Mouse (Mus musculus): Measurements from ENCODE around the gene Ncapg2. TPM values are rescaled to one million over a fixed set of nuclear protein-coding genes. Genes with fewer than 3 reads are reported as not detected.

Ncapg2 gene
- 35.8 and 40.1 TPM in 2 replicates for polyA plus RNA-seq (2015; fragmentation: Nextera tagmentation; extraction: Ambion mirVana)

DNA sequence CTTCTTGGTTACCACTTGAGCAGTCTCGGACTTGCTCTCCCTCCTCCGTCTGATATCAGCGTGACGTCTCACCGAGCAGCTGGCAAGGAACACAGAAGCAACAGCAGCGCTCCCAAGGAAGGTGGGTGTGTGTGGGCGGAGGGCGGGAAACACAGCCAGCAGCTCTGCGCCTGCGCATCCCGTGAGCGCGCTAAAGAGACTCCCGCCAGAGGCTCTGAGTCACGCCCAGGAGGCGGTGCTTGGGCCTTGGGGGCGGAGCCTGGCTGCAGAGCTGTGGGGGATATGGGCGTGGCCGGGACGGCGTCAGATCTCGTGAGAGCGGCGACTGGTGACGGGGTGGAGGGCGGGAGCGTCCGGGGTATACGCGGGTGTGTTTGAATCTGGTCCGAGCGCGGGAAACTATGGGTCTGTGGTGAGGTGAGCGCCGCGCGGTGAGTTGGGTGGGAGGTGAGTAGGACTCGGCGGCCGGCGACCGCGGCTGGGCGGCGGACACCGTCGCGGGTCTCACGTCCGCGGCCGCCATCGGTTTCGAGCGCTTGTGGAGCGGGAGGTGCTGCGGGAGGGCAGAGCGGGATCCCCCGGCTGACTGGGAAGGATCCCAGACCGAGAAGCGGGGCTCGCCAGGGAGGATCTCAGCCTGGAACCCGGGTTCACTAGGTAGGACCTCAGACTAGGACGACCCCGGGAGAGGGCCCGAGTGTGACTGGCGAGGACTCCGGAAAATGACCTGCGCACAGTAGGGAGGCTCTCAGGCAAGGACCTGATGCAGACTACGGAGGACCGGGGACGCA is at the start of gene Ncapg2:
Ncapg2 (plus strand) TSS at position 358 of the 791 bp plus-strand sequence.
- Histone ChIP-seq H3K27ac (peak within 1 kb of the TSS; percentile 53), H3K4me1 (peaks cover 9% of the 10 kb centered on the region; the same call in 1 of the 2 replicates), H3K9ac (peak within 1 kb of the TSS; percentile 60), H3K27me3 (replicated peaks) (no peaks in the 10 kb centered on the region), H3K4me3 (replicated peaks) (peak within 1 kb of the TSS; percentile 63), H3K4me2 (peak within 1 kb of the TSS; percentile 85), H3K36me3 (peaks cover 24% of the 10 kb centered on the region), H3K9me3 (peaks cover 4% of the 10 kb centered on the region; the same call in 1 of the 2 replicates)
- WGBS, result under 1% methylated on average over 71 of the region's 72 CpGs
- ATAC-seq (ENCODE audit: insufficient read depth, low FRiP score, low read depth), result peak; percentile 98

DNA sequence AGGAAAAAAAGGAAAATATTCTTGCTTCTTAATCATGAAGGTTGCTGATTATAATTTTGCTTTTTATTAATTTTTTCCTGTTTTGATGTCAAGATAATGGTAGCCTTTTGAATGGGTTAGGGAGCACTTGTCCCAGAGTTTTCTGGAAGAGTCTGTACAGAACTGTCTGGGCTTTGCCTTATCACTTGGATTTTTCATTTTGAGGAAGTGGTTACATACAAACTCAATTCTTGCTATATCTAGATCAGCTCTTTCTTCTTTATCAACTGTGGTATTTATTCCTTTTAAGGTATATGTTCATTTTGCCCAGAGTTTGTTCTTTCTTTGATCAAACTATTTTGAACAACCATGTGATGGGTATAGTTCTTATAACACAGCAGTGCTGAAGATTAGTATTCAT is 43.1 kb upstream of the Ncapg2 start:
- Histone ChIP-seq H3K36me3 (peaks cover 32% of the 10 kb centered on the region), H3K9ac (no peak overlapping the region), H3K4me3 (replicated peaks) (no peak overlapping the region), H3K27ac (no peak overlapping the region), H3K4me2 (no peak overlapping the region), H3K27me3 (replicated peaks) (no peaks in the 10 kb centered on the region), H3K4me1 (no peaks in the 10 kb centered on the region), H3K9me3 (no peaks in the 10 kb centered on the region)
- no peak for ATAC-seq (ENCODE audit: insufficient read depth, low FRiP score, low read depth)

DNA sequence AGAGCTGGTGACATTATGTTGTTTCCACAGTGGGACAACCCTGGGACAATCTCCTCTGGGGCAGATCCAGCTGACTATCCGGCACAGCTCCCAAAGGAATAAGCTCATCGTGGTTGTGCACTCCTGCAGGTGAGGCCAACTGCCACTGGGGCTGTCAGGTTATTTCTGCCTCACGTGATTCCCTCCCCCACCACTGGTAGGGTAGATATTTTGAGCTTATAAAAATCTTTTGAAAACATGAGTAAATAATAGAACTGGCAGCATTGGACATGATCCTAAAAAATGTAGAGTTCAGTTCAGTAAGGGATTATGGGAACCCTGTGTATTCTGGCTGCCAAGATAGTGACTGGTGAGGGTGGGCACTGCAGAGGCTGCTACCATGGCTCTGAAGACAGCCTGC is 38.3 kb upstream of the Ncapg2 start:
- Histone ChIP-seq H3K4me3 (replicated peaks) (no peak overlapping the region), H3K27me3 (replicated peaks) (no peaks in the 10 kb centered on the region), H3K4me1 (no peaks in the 10 kb centered on the region), H3K4me2 (no peak overlapping the region), H3K9me3 (no peaks in the 10 kb centered on the region), H3K9ac (no peak overlapping the region), H3K36me3 (peaks cover 45% of the 10 kb centered on the region), H3K27ac (no peak overlapping the region)
- no peak for ATAC-seq (ENCODE audit: insufficient read depth, low FRiP score, low read depth)
- WGBS, result 88% methylated on average over 3 of the region's 3 CpGs

DNA sequence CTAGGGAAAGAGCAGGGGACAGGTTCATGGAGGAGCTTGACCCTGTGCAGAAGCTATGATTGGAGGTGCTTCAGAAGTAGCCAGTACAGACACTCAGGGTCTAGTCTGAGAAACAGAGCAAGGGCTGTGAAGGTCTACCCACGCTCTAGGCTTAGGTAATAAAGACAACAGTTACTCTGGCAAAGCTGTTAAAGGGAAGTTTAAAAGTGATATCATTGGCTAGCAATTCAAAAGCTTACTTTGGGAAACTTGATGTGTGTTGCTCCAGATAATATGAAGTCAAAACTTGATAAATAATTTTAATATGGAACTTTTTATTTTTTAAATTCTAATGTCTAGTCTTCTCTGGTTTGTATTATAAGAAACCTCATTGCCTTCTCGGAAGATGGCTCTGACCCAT is 37.9 kb upstream of the Ncapg2 start:
- H3K36me3 ChIP-seq, result peaks cover 45% of the 10 kb centered on the region
- 88% methylated on average over 2 of the region's 2 CpGs for whole genome bisulfite sequencing
- no peak for ATAC-seq (ENCODE audit: insufficient read depth, low FRiP score, low read depth)

DNA sequence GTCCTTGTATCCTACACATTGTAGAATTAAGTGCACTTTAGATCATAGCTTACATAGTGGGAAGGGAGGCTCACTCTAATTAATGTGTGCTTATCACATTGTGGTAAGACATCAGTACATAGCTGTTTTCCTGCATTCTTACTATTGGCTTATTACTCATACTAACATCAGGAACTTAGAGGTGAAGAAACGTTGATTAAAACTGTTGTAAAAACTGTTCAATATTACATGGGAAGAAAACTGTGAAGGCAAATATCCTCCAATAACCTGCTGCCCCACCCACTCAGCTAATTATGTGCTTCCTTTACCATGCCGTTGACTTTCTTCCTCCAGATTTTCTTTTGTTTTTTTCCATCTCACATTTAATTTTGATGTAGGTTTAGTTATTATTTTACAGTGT is 36.3 kb upstream of the Ncapg2 start:
- Histone ChIP-seq H3K9ac (no peak overlapping the region), H3K4me3 (replicated peaks) (no peak overlapping the region), H3K27ac (no peak overlapping the region), H3K36me3 (peaks cover 41% of the 10 kb centered on the region), H3K9me3 (no peaks in the 10 kb centered on the region), H3K4me1 (no peaks in the 10 kb centered on the region), H3K27me3 (replicated peaks) (no peaks in the 10 kb centered on the region), H3K4me2 (no peak overlapping the region)
- WGBS, result 84% methylated on average over 2 of the region's 2 CpGs
- ATAC-seq (ENCODE audit: insufficient read depth, low FRiP score, low read depth), result no peak

More for the DNA sequence above, 37.9 kb upstream of the Ncapg2 start:
- no peak overlapping the region for H3K9ac ChIP-seq
- no peak overlapping the region for H3K4me3 ChIP-seq (replicated peaks)
- H3K27me3 ChIP-seq (replicated peaks), result no peaks in the 10 kb centered on the region
- no peak overlapping the region for H3K4me2 ChIP-seq
- no peaks in the 10 kb centered on the region for H3K9me3 ChIP-seq
- no peaks in the 10 kb centered on the region for H3K4me1 ChIP-seq
- H3K27ac ChIP-seq, result no peak overlapping the region

GRCm38 (mm10) chr12:116383101-116383500 is 22.1 kb upstream of the Ncapg2 start:
- Histone ChIP-seq H3K36me3 (no peaks in the 10 kb centered on the region), H3K27ac (no peak overlapping the region), H3K27me3 (replicated peaks) (no peaks in the 10 kb centered on the region), H3K4me2 (no peak overlapping the region), H3K9me3 (no peaks in the 10 kb centered on the region), H3K9ac (no peak overlapping the region), H3K4me1 (no peaks in the 10 kb centered on the region), H3K4me3 (replicated peaks) (no peak overlapping the region)
- WGBS, result 75% methylated on average over 2 of the region's 2 CpGs
- no peak for ATAC-seq (ENCODE audit: insufficient read depth, low FRiP score, low read depth)

DNA sequence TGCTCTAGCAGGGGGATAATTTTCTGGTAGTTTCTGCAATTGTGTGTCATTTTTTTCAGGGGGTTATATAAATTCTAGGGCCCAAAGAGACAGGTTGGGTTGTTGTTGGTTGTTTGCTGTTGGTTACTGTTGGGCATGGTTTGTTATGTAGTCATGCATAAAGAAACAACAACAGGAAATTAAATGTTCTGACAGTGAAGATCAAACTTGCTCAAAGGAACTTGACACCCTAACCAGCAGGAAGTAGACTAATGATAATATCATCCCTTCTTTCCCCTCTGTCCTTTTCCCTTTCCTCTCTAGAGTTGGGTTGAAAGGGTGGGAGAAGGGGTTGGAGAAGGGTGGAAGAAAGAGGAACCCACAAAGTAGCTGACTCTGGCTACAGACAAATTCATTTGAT is 21.2 kb upstream of the Ncapg2 start:
- Histone ChIP-seq H3K27ac (no peak overlapping the region), H3K9ac (no peak overlapping the region), H3K4me1 (no peaks in the 10 kb centered on the region), H3K27me3 (replicated peaks) (no peaks in the 10 kb centered on the region), H3K9me3 (no peaks in the 10 kb centered on the region), H3K36me3 (no peaks in the 10 kb centered on the region), H3K4me2 (no peak overlapping the region), H3K4me3 (replicated peaks) (no peak overlapping the region)
- ATAC-seq (ENCODE audit: insufficient read depth, low FRiP score, low read depth), result no peak

- Histone ChIP-seq H3K27me3 (replicated peaks) (no peaks in the 10 kb centered on the region), H3K9me3 (no peaks in the 10 kb centered on the region), H3K4me1 (no peaks in the 10 kb centered on the region), H3K27ac (no peak overlapping the region), H3K36me3 (no peaks in the 10 kb centered on the region), H3K4me3 (replicated peaks) (no peak overlapping the region), H3K9ac (no peak overlapping the region), H3K4me2 (no peak overlapping the region)
- 63% methylated on average over 1 of the region's 1 CpGs for WGBS
- ATAC-seq (ENCODE audit: insufficient read depth, low FRiP score, low read depth), result no peak
Observed at GRCm38 (mm10) chr12:116386802-116387201, 18.4 kb upstream of the Ncapg2 start.

GRCm38 (mm10) chr12:116389868-116390267 is 15.3 kb upstream of the Ncapg2 start:
- no peaks in the 10 kb centered on the region for H3K36me3 ChIP-seq
- 36% methylated on average over 1 of the region's 1 CpGs for WGBS

GRCm38 (mm10) chr12:116394327-116394726 is 10.9 kb upstream of the Ncapg2 start:
- ATAC-seq (ENCODE audit: insufficient read depth, low FRiP score, low read depth), result no peak
- H3K4me1 ChIP-seq, result no peaks in the 10 kb centered on the region
- H3K36me3 ChIP-seq, result no peaks in the 10 kb centered on the region
- H3K27ac ChIP-seq, result no peak overlapping the region
- no peaks in the 10 kb centered on the region for H3K9me3 ChIP-seq
- no peak overlapping the region for H3K9ac ChIP-seq
- H3K4me2 ChIP-seq, result no peak overlapping the region
- 62% methylated on average over 2 of the region's 2 CpGs for WGBS
- H3K27me3 ChIP-seq (replicated peaks), result no peaks in the 10 kb centered on the region
- no peak overlapping the region for H3K4me3 ChIP-seq (replicated peaks)

More at GRCm38 (mm10) chr12:116389868-116390267, 15.3 kb upstream of the Ncapg2 start:
- H3K4me2 ChIP-seq, result no peak overlapping the region
- no peak overlapping the region for H3K9ac ChIP-seq
- no peak overlapping the region for H3K4me3 ChIP-seq (replicated peaks)
- no peaks in the 10 kb centered on the region for H3K27me3 ChIP-seq (replicated peaks)
- no peak for ATAC-seq (ENCODE audit: insufficient read depth, low FRiP score, low read depth)
- no peaks in the 10 kb centered on the region for H3K9me3 ChIP-seq
- H3K27ac ChIP-seq, result no peak overlapping the region
- H3K4me1 ChIP-seq, result no peaks in the 10 kb centered on the region

DNA sequence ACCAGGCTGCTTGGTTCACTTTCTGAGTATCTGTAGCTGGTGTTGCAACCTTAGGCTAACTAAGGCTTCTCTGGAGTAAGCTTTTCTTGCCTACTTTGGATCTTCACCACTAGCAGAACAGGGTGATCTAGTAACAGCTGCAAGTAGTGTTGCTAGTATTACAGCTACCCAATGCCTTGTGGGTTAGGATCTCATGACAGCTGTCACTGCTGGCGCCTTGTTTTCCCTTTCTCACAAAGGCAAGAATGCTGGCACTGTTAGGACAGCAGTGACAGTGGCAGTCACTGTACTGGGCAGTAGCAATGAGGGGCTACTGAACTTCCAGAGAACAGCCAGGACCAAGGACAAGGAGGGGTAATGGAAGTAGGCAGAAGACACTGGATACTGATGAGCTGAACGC is 9.9 kb upstream of the Ncapg2 start:
- no peak overlapping the region for H3K9ac ChIP-seq
- H3K4me2 ChIP-seq, result no peak overlapping the region
- no peak for ATAC-seq (ENCODE audit: insufficient read depth, low FRiP score, low read depth)
- H3K27me3 ChIP-seq (replicated peaks), result no peaks in the 10 kb centered on the region
- H3K4me1 ChIP-seq, result no peaks in the 10 kb centered on the region
- no peak overlapping the region for H3K4me3 ChIP-seq (replicated peaks)
- H3K9me3 ChIP-seq, result no peaks in the 10 kb centered on the region
- H3K27ac ChIP-seq, result no peak overlapping the region
- no peaks in the 10 kb centered on the region for H3K36me3 ChIP-seq
- WGBS, result 87% methylated on average over 2 of the region's 2 CpGs

DNA sequence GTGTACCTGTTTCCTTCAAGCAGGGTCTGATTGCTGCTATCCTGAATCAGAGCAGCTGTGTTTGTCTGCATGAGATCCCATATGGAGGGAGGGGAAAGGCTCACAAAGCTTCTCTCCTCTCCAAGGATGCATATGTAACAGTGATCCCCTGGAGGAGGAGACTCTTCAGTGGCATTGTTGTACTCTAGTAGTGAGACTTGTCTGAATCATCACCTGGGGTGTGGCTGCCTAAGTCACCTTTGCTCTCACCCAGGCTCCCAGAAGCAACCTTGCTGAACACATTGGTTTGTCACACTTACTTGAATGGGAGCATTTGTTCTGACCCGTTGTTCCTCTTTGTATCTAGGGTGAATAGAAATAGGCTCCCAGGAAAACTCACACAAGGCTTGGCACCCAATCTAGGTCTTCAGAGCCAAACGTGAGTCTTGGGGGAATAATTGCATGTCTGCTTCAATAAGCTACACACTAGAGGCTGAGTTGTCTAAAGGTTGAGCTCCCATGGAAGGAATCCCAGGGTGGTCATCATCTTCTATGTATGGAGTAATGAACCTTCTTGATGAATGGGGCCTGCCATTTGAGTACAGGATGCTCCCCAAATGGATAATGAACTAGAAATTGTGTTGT is 9.0 kb upstream of the Ncapg2 start:
- no peak overlapping the region for H3K9ac ChIP-seq
- no peak overlapping the region for H3K27ac ChIP-seq
- H3K4me2 ChIP-seq, result no peak overlapping the region
- H3K4me3 ChIP-seq (replicated peaks), result no peak overlapping the region
- no peaks in the 10 kb centered on the region for H3K9me3 ChIP-seq
- ATAC-seq (ENCODE audit: insufficient read depth, low FRiP score, low read depth), result no peak
- no peaks in the 10 kb centered on the region for H3K27me3 ChIP-seq (replicated peaks)
- no peaks in the 10 kb centered on the region for H3K36me3 ChIP-seq
- WGBS, result 63% methylated on average over 2 of the region's 2 CpGs
- H3K4me1 ChIP-seq, result no peaks in the 10 kb centered on the region
